Comparison of ENCODE assay signal across 19 mouse cellular contexts in the genomic region with DNA sequence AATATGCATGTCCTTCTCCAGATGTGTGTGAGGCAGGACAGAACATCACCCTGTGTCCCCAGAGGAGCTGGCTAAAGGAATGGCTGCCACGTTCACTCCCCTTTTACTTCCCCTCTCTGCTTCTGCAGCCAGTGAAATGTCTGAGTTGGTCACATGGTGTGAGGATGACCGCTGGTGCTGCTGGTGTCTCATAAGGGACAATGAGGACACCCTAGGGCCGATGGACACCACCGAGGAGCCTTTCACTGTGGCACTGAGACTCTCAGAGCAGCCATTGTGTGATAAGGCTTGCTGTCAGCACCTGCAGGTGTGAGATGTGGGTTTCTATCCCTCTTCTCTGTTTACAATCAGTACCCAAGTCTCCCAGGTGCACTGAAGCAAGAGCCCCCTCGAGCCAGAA.
"Had no signal": no experiment of that assay in that cellular context is flagged by ENCODE, and none has a peak within 500 bp of the region (broad histone marks: within the 10 kb centered on the region; RNA-seq: fewer than 3 reads in every experiment).

No protein-coding gene starts in this region.

- H3K27ac ChIP-seq: midbrain, embryonic 10.5 days; midbrain, embryonic 12.5 days; neural tube, embryonic 13.5 days; neural tube, embryonic 15.5 days had no signal

- H3K36me3 ChIP-seq: midbrain, embryonic 10.5 days; midbrain, embryonic 12.5 days; neural tube, embryonic 13.5 days; neural tube, embryonic 15.5 days had no signal

- H3K9me3 ChIP-seq: midbrain, embryonic 10.5 days; midbrain, embryonic 12.5 days; neural tube, embryonic 13.5 days; neural tube, embryonic 15.5 days had no signal

- H3K4me1 ChIP-seq: midbrain, embryonic 12.5 days; neural tube, embryonic 15.5 days had no signal

- H3K9ac ChIP-seq: lung, embryonic 14.5 days; midbrain, embryonic 12.5 days; neural tube, embryonic 13.5 days; neural tube, embryonic 15.5 days had no signal

- ATAC-seq: midbrain, embryonic 16.5 days had no signal

- H3K27me3 ChIP-seq: midbrain, embryonic 12.5 days; neural tube, embryonic 13.5 days; neural tube, embryonic 15.5 days had no signal

- DNase-seq: lung, adult 18-20 months; lung, embryonic 14.5 days; lung, postnatal 10 days; lung, postnatal 4 days; midbrain, embryonic 14.5 days; retina, postnatal 1 day; right cerebral cortex, adult 18-20 months; right cerebral cortex, postnatal 25 days; right cerebral cortex, postnatal 4 days; spleen, adult 18-20 months; thymus, adult 18-20 months; thymus, postnatal 14 days; thymus, postnatal 36 days had no signal

- H3K4me2 ChIP-seq: lung, embryonic 14.5 days; midbrain, embryonic 12.5 days; neural tube, embryonic 13.5 days; neural tube, embryonic 15.5 days had no signal

- H3K4me3 ChIP-seq: midbrain, embryonic 10.5 days; midbrain, embryonic 12.5 days; myocyte; neural tube, embryonic 13.5 days; neural tube, embryonic 15.5 days had no signal
